Comparison of ENCODE assay signal across 8 mouse cellular contexts in the genomic region with DNA sequence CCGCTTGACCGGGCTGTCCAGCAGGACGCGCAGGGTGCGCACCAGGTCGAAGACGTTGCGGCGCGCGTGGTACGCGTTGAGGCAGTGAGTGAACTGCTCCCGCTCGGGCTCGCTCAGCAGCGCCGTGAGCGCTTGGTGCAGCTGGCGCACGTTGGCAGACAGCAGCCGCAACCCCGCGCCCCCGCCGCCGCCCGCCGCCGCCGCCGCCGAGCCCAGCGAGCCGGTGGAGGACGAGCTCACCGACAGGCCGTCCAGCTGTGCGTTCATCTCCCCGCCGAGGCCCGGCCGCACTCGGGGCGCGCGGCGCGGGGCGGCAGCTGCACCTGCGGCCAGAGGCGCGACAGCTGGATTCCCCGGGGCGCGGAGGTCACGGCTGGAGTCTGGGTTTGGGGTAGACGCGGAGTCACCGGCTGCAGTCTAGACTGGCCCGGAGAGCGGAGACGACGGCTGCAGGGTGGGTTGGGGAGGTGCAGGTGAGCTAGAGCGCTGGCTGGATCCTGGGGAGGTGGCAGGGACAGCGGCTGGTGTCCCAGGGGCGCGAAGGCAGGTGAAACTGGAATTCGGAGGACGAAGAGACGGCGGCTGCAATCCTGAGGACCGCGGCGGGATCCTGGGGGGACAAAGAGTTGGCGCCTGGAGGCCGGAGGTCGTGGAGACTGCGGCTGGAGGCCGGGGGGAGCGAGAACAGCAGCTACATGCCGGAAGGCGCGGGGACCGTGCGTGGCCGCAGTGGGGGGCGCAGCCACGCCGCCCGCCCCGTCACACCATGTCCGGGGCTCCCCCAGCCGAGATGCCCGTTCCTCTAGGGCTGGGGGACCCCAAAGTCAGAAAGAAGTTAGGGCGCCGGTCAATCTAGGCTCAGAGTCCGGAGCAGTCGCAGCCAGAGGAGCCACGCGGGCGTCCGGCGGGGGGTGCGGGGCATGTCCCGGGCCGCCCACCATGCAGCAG. TPM values are rescaled to one million over a fixed set of nuclear protein-coding genes. Genes with fewer than 3 reads are reported as not detected.
DNase-seq lines count a peak whose midpoint lies in the region; ATAC-seq and TF ChIP-seq lines count a peak whose summit lies in the region.

No protein-coding gene starts in this region.

- peaks cover 12% of the 10 kb centered on the region for H3K27me3 ChIP-seq in intestine, embryonic 15.5 days (replicated peaks)
- peaks cover 34% of the 10 kb centered on the region for H3K27me3 ChIP-seq in liver, embryonic 14.5 days (ENCODE audit: control insufficient read depth, insufficient read depth, low read length)
- peaks cover 7% of the 10 kb centered on the region for H3K27me3 ChIP-seq in neural tube, embryonic 11.5 days (ENCODE audit: control insufficient read depth, insufficient read depth, low read length)

- H3K4me3 ChIP-seq in intestine, embryonic 15.5 days (replicated peaks): peak overlapping the region; percentile 64
- peak overlapping the region; percentile 6 to 40 for H3K4me3 ChIP-seq in liver, embryonic 14.5 days (ENCODE audit: insufficient read depth in 1 of 2, low read depth in 2 of 2, low read length in 2 of 2)
- H3K4me3 ChIP-seq in neural tube, embryonic 11.5 days (ENCODE audit: low read depth, low read length): peak overlapping the region; percentile 72

- TF ChIP-seq CTCF in liver, embryonic 14.5 days (IDR thresholded peaks at IDR 0.05; ENCODE audit: low read depth): no peak

- H3K4me1 ChIP-seq in intestine, embryonic 15.5 days (replicated peaks): peaks cover 18% of the 10 kb centered on the region
- H3K4me1 ChIP-seq in liver, embryonic 14.5 days (replicated peaks; ENCODE audit: control insufficient read depth in 2 of 2, insufficient read depth in 2 of 2, low read length in 1 of 2): no peaks in the 10 kb centered on the region; a peak in 1 of 4 replicates
- H3K4me1 ChIP-seq in neural tube, embryonic 11.5 days (ENCODE audit: control insufficient read depth, insufficient read depth, low read length): peaks cover 14% of the 10 kb centered on the region

- no peak overlapping the region for H3K27ac ChIP-seq in intestine, embryonic 15.5 days
- H3K27ac ChIP-seq in liver, embryonic 14.5 days: no peak overlapping the region
- H3K27ac ChIP-seq in neural tube, embryonic 11.5 days (ENCODE audit: low read depth, low read length): no peak overlapping the region

- peak overlapping the region; percentile 92 for H3K4me2 ChIP-seq in intestine, embryonic 15.5 days (replicated peaks)
- peak overlapping the region; percentile 48 for H3K4me2 ChIP-seq in liver, embryonic 14.5 days (ENCODE audit: low read depth)
- H3K4me2 ChIP-seq in neural tube, embryonic 11.5 days (ENCODE audit: low read depth): peak overlapping the region; percentile 92

- ATAC-seq in intestine, embryonic 15.5 days: peak; percentile 76
- peak; percentile 31; the same call in 1 of the 2 replicates for ATAC-seq in liver, embryonic 14.5 days (ENCODE audit: insufficient read depth)
- peak; percentile 49 for ATAC-seq in neural tube, embryonic 11.5 days (ENCODE audit: insufficient read depth, low FRiP score, low TSS enrichment)

- no peaks in the 10 kb centered on the region for H3K36me3 ChIP-seq in intestine, embryonic 15.5 days
- H3K36me3 ChIP-seq in liver, embryonic 14.5 days (replicated peaks; ENCODE audit: control insufficient read depth, insufficient read depth, low read depth): no peaks in the 10 kb centered on the region
- no peaks in the 10 kb centered on the region for H3K36me3 ChIP-seq in neural tube, embryonic 11.5 days (ENCODE audit: control insufficient read depth, insufficient read depth, low read length)

- peak; percentile 62 to 66 for DNase-seq in cerebellum, postnatal 10 days
- no peak for DNase-seq in cerebellum, adult 9-10 months
- peak; percentile 52 for DNase-seq in brain, adult 2 months (ENCODE audit: low read depth, low spot score)
- DNase-seq in gastrocnemius, postnatal 10 days: peak; percentile 58
- no peak for DNase-seq in liver, embryonic 14.5 days (ENCODE audit: low read depth in 3 of 3, low spot score in 3 of 3)
- peak; percentile 62 for DNase-seq in neural tube, embryonic 11.5 days (ENCODE audit: low spot score)
- DNase-seq in thymus, postnatal 10 days (ENCODE audit: low spot score in 2 of 2): peak; percentile 65 to 72

- WGBS in intestine, embryonic 15.5 days: under 1% methylated on average over 104 of the region's 107 CpGs
- 2% methylated on average over 106 of the region's 107 CpGs for WGBS in liver, embryonic 14.5 days (ENCODE audit: insufficient replicate concordance)
- WGBS in neural tube, embryonic 11.5 days: under 1% methylated on average over 88 of the region's 107 CpGs

- TF ChIP-seq EP300 in liver, embryonic 14.5 days (IDR thresholded peaks at IDR 0.05; ENCODE audit: low read depth): no peak

- peak overlapping the region; percentile 68 for H3K9ac ChIP-seq in intestine, embryonic 15.5 days
- H3K9ac ChIP-seq in liver, embryonic 14.5 days (replicated peaks): no peak overlapping the region
- peak overlapping the region; percentile 76 for H3K9ac ChIP-seq in neural tube, embryonic 11.5 days (ENCODE audit: low read length)

- no peaks in the 10 kb centered on the region for H3K9me3 ChIP-seq in intestine, embryonic 15.5 days
- H3K9me3 ChIP-seq in liver, embryonic 14.5 days (ENCODE audit: control insufficient read depth, low read length): no peaks in the 10 kb centered on the region
- no peaks in the 10 kb centered on the region for H3K9me3 ChIP-seq in neural tube, embryonic 11.5 days (ENCODE audit: control insufficient read depth, low read length)

RNA-seq across cellular contexts. Expression of a gene that starts 0.6 kb away (rescaled TPM):
- 1 to 10 TPM; 2.5 to 4.7 TPM for total RNA-seq in gastrocnemius, postnatal 10 days (2021)
- polyA plus RNA-seq in intestine, embryonic 15.5 days (2015; fragmentation: Nextera tagmentation; extraction: Ambion mirVana): 4.0 and 4.6 TPM in 2 replicates
- 0.53 and 0.61 TPM in 2 replicates for polyA plus RNA-seq in liver, embryonic 14.5 days (2012; rRNA removed)
- polyA plus RNA-seq in liver, embryonic 14.5 days (2014; fragmentation: Nextera tagmentation; extraction: Ambion mirVana): 0.23 and 0.29 TPM in 2 replicates
- polyA plus RNA-seq in neural tube, embryonic 11.5 days (2014; fragmentation: Nextera tagmentation; extraction: Ambion mirVana): 8.0 and 10.5 TPM in 2 replicates

RNA-seq across cellular contexts. Expression of a gene that starts 49.3 kb away (rescaled TPM):
- 100 to 1,000 TPM; 279 to 306 TPM for total RNA-seq in gastrocnemius, postnatal 10 days (2021)
- 288 and 316 TPM in 2 replicates for polyA plus RNA-seq in intestine, embryonic 15.5 days (2015; fragmentation: Nextera tagmentation; extraction: Ambion mirVana)
- polyA plus RNA-seq in liver, embryonic 14.5 days (2012; rRNA removed): 27.1 and 42.6 TPM in 2 replicates
- polyA plus RNA-seq in liver, embryonic 14.5 days (2014; fragmentation: Nextera tagmentation; extraction: Ambion mirVana): 117 and 119 TPM in 2 replicates
- polyA plus RNA-seq in neural tube, embryonic 11.5 days (2014; fragmentation: Nextera tagmentation; extraction: Ambion mirVana): 388 and 403 TPM in 2 replicates

Comparison
In these comparisons a context has a peak if more than half of its experiments do, and no peak if none do; other contexts are left out.
1. DNase-seq: peak in cerebellum, postnatal 10 days (2 of 2), brain, adult 2 months (single experiment), gastrocnemius, postnatal 10 days (single experiment), neural tube, embryonic 11.5 days (single experiment) and thymus, postnatal 10 days (2 of 2); none in cerebellum, adult 9-10 months (single experiment) and liver, embryonic 14.5 days (0 of 3).
2. Peak in every context shown above with its lines, with median percentiles within 50 percentile points of each other: ATAC-seq, H3K4me2 ChIP-seq and H3K4me3 ChIP-seq.